33 mouse cellular contexts compared by ENCODE assay signal in the genomic region with DNA sequence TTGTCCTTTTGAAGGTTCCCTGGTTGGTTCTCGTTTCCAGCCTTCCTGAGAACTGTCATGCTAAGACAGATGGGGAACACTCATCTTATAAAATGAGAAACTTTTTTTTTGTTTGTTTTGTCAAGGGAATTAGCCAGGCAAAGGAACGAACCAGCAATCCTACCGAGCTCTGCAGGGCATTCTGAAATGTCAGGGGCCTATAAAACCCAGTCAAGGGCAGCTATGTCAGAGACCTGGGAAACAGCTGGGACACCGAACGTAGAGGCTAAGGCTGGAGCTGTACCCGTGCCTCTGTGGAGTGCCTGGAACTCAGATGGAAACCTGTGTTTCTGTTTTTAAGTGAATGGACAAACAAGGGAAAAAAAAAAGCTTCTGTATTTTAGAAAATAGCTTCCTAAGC. TPM values are rescaled to one million over a fixed set of nuclear protein-coding genes. Genes with fewer than 3 reads are reported as not detected.
A peak's percentile ranks its signal among the peaks of the same experiment; 100 is the strongest.
DNase-seq lines count a peak whose midpoint lies in the region; ATAC-seq and TF ChIP-seq lines count a peak whose summit lies in the region.
"Had no signal": no experiment of that assay in that cellular context is flagged by ENCODE, and none has a peak within 500 bp of the region (broad histone marks: within the 10 kb centered on the region; RNA-seq: fewer than 3 reads in every experiment).

No protein-coding gene starts in this region.

- H3K27me3 ChIP-seq in kidney, embryonic 15.5 days: no peaks in the 10 kb centered on the region
- no peaks in the 10 kb centered on the region for H3K27me3 ChIP-seq in kidney, embryonic 14.5 days (ENCODE audit: control insufficient read depth, insufficient read depth, low read length)
- H3K27me3 ChIP-seq in stomach, postnatal 0 days (ENCODE audit: control insufficient read depth, insufficient read depth, low read length): no peaks in the 10 kb centered on the region
- H3K27me3 ChIP-seq: embryonic facial prominence, embryonic 13.5 days; forebrain, embryonic 12.5 days; forebrain, embryonic 15.5 days; heart, embryonic 13.5 days had no signal

- peak; percentile 8 for DNase-seq in adrenal gland, postnatal 14 days
- no peak for DNase-seq in adrenal gland, postnatal 10 days
- DNase-seq in forelimb bud, embryonic 11.5 days (ENCODE audit: low read depth, low spot score): peak; percentile 8
- no peak for DNase-seq in stomach, postnatal 0 days (ENCODE audit: low spot score)
- DNase-seq: cerebellum, adult 11 months; cerebellum, adult 2 months; cerebellum, adult 9-11 months; cerebellum, postnatal 25 days; gastrocnemius, postnatal 10 days; gastrocnemius, postnatal 36 days; heart, adult 2 months; heart, postnatal 14 days; heart, postnatal 4 days had no signal

- ATAC-seq in kidney, embryonic 15.5 days (replicated peaks; ENCODE audit: low FRiP score): no peak
- no peak for ATAC-seq in kidney, embryonic 14.5 days (ENCODE audit: low FRiP score, low TSS enrichment)
- ATAC-seq in stomach, postnatal 0 days (ENCODE audit: low FRiP score, low TSS enrichment): no peak
- ATAC-seq: CD4-positive, CD25-positive, alpha-beta regulatory T cell, adult 4 months; forebrain, embryonic 15.5 days; hindbrain, postnatal 0 days; inflammation-experienced regulatory T-cells, adult 6 months; intestine, embryonic 16.5 days had no signal

- WGBS in kidney, embryonic 15.5 days: 7% methylated on average over 6 of the region's 6 CpGs
- WGBS in kidney, embryonic 14.5 days: 10% methylated on average over 6 of the region's 6 CpGs
- 35% methylated on average over 6 of the region's 6 CpGs for WGBS in stomach, postnatal 0 days

- H3K9ac ChIP-seq in kidney, embryonic 15.5 days: no peak overlapping the region
- no peak overlapping the region for H3K9ac ChIP-seq in kidney, embryonic 14.5 days (ENCODE audit: low read depth, low read length)
- no peak overlapping the region for H3K9ac ChIP-seq in stomach, postnatal 0 days (ENCODE audit: low read length)
- H3K9ac ChIP-seq: embryonic facial prominence, embryonic 13.5 days; forebrain, embryonic 12.5 days; forebrain, embryonic 15.5 days; heart, embryonic 13.5 days; hindbrain, embryonic 14.5 days had no signal

- H3K4me1 ChIP-seq in kidney, embryonic 15.5 days: 0 out of 2 replicates have a peak, but pooled peaks cover 4% of the 10 kb centered on the region
- H3K4me1 ChIP-seq in kidney, embryonic 14.5 days (ENCODE audit: control insufficient read depth, insufficient read depth, low read length): 0 out of 2 replicates have a peak, but pooled peaks cover 3% of the 10 kb centered on the region
- no peaks in the 10 kb centered on the region for H3K4me1 ChIP-seq in stomach, postnatal 0 days (replicated peaks; ENCODE audit: control insufficient read depth, insufficient read depth)
- H3K4me1 ChIP-seq: forebrain, embryonic 12.5 days; forebrain, embryonic 15.5 days; heart, embryonic 10.5 days; heart, embryonic 13.5 days had no signal

- H3K36me3 ChIP-seq in kidney, embryonic 15.5 days: no peaks in the 10 kb centered on the region
- H3K36me3 ChIP-seq in kidney, embryonic 14.5 days (ENCODE audit: control insufficient read depth, insufficient read depth, low read length): no peaks in the 10 kb centered on the region
- no peaks in the 10 kb centered on the region for H3K36me3 ChIP-seq in stomach, postnatal 0 days (ENCODE audit: control insufficient read depth, insufficient read depth, low read length)
- H3K36me3 ChIP-seq: embryonic facial prominence, embryonic 10.5 days; embryonic facial prominence, embryonic 13.5 days; forebrain, embryonic 12.5 days; forebrain, embryonic 15.5 days; heart, embryonic 10.5 days; heart, embryonic 13.5 days had no signal

- H3K27ac ChIP-seq in kidney, embryonic 15.5 days: peak overlapping the region; percentile 30; the same call in 1 of the 2 replicates
- no peak overlapping the region; the same call in 1 of the 2 replicates for H3K27ac ChIP-seq in kidney, embryonic 14.5 days (ENCODE audit: low read depth, low read length)
- no peak overlapping the region for H3K27ac ChIP-seq in stomach, postnatal 0 days (replicated peaks)
- H3K27ac ChIP-seq: embryonic facial prominence, embryonic 10.5 days; forebrain, embryonic 12.5 days; forebrain, embryonic 15.5 days; heart, adult 2 months; heart, embryonic 10.5 days; heart, embryonic 13.5 days; hindbrain, embryonic 14.5 days; hindbrain, postnatal 0 days had no signal

- no peak overlapping the region for H3K4me3 ChIP-seq in kidney, embryonic 15.5 days (replicated peaks)
- no peak overlapping the region for H3K4me3 ChIP-seq in kidney, embryonic 14.5 days (ENCODE audit: low read length)
- H3K4me3 ChIP-seq in stomach, postnatal 0 days (ENCODE audit: low read depth, low read length): no peak overlapping the region
- H3K4me3 ChIP-seq: embryonic facial prominence, embryonic 10.5 days; embryonic facial prominence, embryonic 13.5 days; erythroblast, embryonic 14.5 days; forebrain, embryonic 12.5 days; forebrain, embryonic 15.5 days; heart, adult 2 months; heart, embryonic 10.5 days; heart, embryonic 13.5 days had no signal

- H3K4me2 ChIP-seq in kidney, embryonic 15.5 days: no peak overlapping the region
- no peak overlapping the region for H3K4me2 ChIP-seq in kidney, embryonic 14.5 days (replicated peaks; ENCODE audit: low read depth, low read length)
- H3K4me2 ChIP-seq in stomach, postnatal 0 days (replicated peaks; ENCODE audit: low read depth): no peak overlapping the region
- H3K4me2 ChIP-seq: embryonic facial prominence, embryonic 13.5 days; forebrain, embryonic 12.5 days; forebrain, embryonic 15.5 days; heart, embryonic 13.5 days; hindbrain, embryonic 14.5 days had no signal

- no peak for TF ChIP-seq EP300 in stomach, postnatal 0 days (optimal IDR thresholded peaks at IDR 0.05)

- TF ChIP-seq CTCF in stomach, postnatal 0 days (IDR thresholded peaks at IDR 0.05; ENCODE audit: low read depth): no peak

- H3K9me3 ChIP-seq in kidney, embryonic 15.5 days (replicated peaks): no peaks in the 10 kb centered on the region
- H3K9me3 ChIP-seq in kidney, embryonic 14.5 days (ENCODE audit: control insufficient read depth, low read length): no peaks in the 10 kb centered on the region
- no peaks in the 10 kb centered on the region for H3K9me3 ChIP-seq in stomach, postnatal 0 days (ENCODE audit: control insufficient read depth, low read length)
- H3K9me3 ChIP-seq: embryonic facial prominence, embryonic 10.5 days; embryonic facial prominence, embryonic 13.5 days; forebrain, embryonic 12.5 days; forebrain, embryonic 15.5 days; heart, embryonic 10.5 days; heart, embryonic 13.5 days had no signal

RNA-seq across cellular contexts. Expression of gene Bhmt, which starts 8.9 kb away (rescaled TPM):
- 13.3 and 183 TPM in 2 replicates for total RNA-seq in adrenal gland, postnatal 14 days (2021)
- 100 to 1,000 TPM in 1 of 2 experiments, 10 to 100 TPM in 1; 63.3 to 214 TPM for total RNA-seq in adrenal gland, postnatal 10 days (2021)
- 0.86 and 1.0 TPM in 2 replicates for polyA plus RNA-seq in kidney, embryonic 15.5 days (2015; fragmentation: Nextera tagmentation; extraction: Ambion mirVana)
- polyA plus RNA-seq in kidney, embryonic 14.5 days (2014; fragmentation: Nextera tagmentation; extraction: Ambion mirVana): 0.11 and 0.13 TPM in 2 replicates
- polyA plus RNA-seq in stomach, postnatal 0 days (2015; fragmentation: Nextera tagmentation; extraction: Ambion mirVana): 1.7 and 3.1 TPM in 2 replicates
- total RNA-seq: common myeloid progenitor, adult 5-6 weeks; gastrocnemius, postnatal 36 days; granulocyte monocyte progenitor cell, adult 5-6 weeks; heart, adult 2 months; heart, postnatal 14 days; MEL had no signal
- polyA plus RNA-seq: C2C12; CD4-positive, CD25-positive, alpha-beta regulatory T cell, adult 4 months; cerebellum, adult 2 months; embryonic facial prominence, embryonic 10.5 days; embryonic facial prominence, embryonic 13.5 days; heart, adult 2 months; heart, embryonic 16.5 days had no signal

RNA-seq across cellular contexts. Expression of gene Bhmt2, which starts 45.2 kb away (rescaled TPM):
- 0.90 and 18.5 TPM in 2 replicates for total RNA-seq in adrenal gland, postnatal 14 days (2021)
- 10 to 100 TPM in 1 of 2 experiments, 1 to 10 TPM in 1; 9.8 to 24.3 TPM for total RNA-seq in adrenal gland, postnatal 10 days (2021)
- 4.8 and 4.9 TPM in 2 replicates for polyA plus RNA-seq in kidney, embryonic 15.5 days (2015; fragmentation: Nextera tagmentation; extraction: Ambion mirVana)
- 0.66 and 0.96 TPM in 2 replicates for polyA plus RNA-seq in kidney, embryonic 14.5 days (2014; fragmentation: Nextera tagmentation; extraction: Ambion mirVana)
- polyA plus RNA-seq in stomach, postnatal 0 days (2015; fragmentation: Nextera tagmentation; extraction: Ambion mirVana): 0.13 and 0.39 TPM in 2 replicates
- total RNA-seq: common myeloid progenitor, adult 5-6 weeks; gastrocnemius, postnatal 36 days; granulocyte monocyte progenitor cell, adult 5-6 weeks; heart, adult 2 months; heart, postnatal 14 days; heart, postnatal 4 days; hindbrain, postnatal 0 days; MEL had no signal
- polyA plus RNA-seq: C2C12; embryonic facial prominence, embryonic 13.5 days; forebrain, embryonic 12.5 days; forebrain, embryonic 15.5 days; heart, adult 2 months; hindbrain, embryonic 11.5 days; hindbrain, embryonic 14.5 days; inflammation-experienced regulatory T-cells, adult 6 months had no signal

RNA-seq across cellular contexts. Expression of gene Dmgdh, which starts 45.4 kb away (rescaled TPM):
- total RNA-seq in adrenal gland, postnatal 14 days (2021): 1.1 and 29.6 TPM in 2 replicates
- total RNA-seq in adrenal gland, postnatal 10 days (2021): 10 to 100 TPM; 14.5 to 33.2 TPM
- 1.6 and 2.0 TPM in 2 replicates for polyA plus RNA-seq in kidney, embryonic 15.5 days (2015; fragmentation: Nextera tagmentation; extraction: Ambion mirVana)
- polyA plus RNA-seq in kidney, embryonic 14.5 days (2014; fragmentation: Nextera tagmentation; extraction: Ambion mirVana): 0.13 and 0.28 TPM in 2 replicates
- polyA plus RNA-seq in stomach, postnatal 0 days (2015; fragmentation: Nextera tagmentation; extraction: Ambion mirVana): 0.12 and 0.13 TPM in 2 replicates
- total RNA-seq: common myeloid progenitor, adult 5-6 weeks; gastrocnemius, postnatal 10 days; gastrocnemius, postnatal 36 days; granulocyte monocyte progenitor cell, adult 5-6 weeks; heart, adult 2 months; heart, postnatal 14 days; heart, postnatal 4 days; MEL had no signal
- polyA plus RNA-seq: C2C12; CD4-positive, CD25-positive, alpha-beta regulatory T cell, adult 4 months; erythroblast, embryonic 14.5 days; heart, adult 2 months; inflammation-experienced regulatory T-cells, adult 6 months had no signal

Comparison
In these comparisons a context has a peak if more than half of its experiments do, and no peak if none do; other contexts are left out.
1. DNase-seq: peak in adrenal gland, postnatal 14 days (single experiment) and forelimb bud, embryonic 11.5 days (single experiment); none in adrenal gland, postnatal 10 days (single experiment) and stomach, postnatal 0 days (single experiment).